Mouse (Mus musculus) liver, adult 2 months (tissue): ENCODE measurements around the gene Ffar2.

ENCODE experiments used
- CTCF ChIP-seq: fragments of 200-500 bp; IDR thresholded peaks from 2 replicates; pipeline ENCODE4 v1.5.1; 2011; ENCODE audit warnings: low read depth, low read length, control low read depth
- POLR2A ChIP-seq: fragments of 200-500 bp; IDR thresholded peaks from 2 replicates; pipeline ENCODE4 v1.6.1; 2011; ENCODE audit warnings: low read length, control low read depth; ENCODE audit not compliant: insufficient read depth; ENCODE audit errors: extremely low read depth

DNA sequence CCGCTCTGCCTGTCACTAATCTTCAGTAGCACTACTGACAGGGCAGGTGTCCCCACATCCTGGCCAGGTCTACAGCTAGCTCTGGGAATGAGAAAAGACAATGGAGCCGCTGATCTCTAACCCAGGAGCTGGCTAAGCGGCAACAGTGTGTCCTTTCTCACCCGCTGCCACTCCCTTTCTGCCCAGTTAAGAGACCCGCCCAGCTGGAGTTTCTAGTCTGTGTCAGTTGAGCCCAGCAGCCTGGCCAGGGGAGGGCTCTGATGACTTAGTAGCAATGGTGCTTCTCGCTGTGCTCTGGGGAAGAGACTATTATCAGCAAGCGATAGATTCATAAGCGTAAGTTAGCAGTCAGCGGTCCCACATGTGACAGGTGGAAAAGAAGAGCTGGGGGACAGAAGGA is 54.3 kb downstream of the Ffar2 start:
- TF ChIP-seq POLR2A (no peak), CTCF (no peak)
